ENCODE assay signal across 19 mouse cellular contexts in genomic region chr11:36250111-36250510, GRCm38 (mm10).
DNase-seq lines count a peak whose midpoint lies in the region; TF ChIP-seq lines count a peak whose summit lies in the region.
"Had no signal": no experiment of that assay in that cellular context is flagged by ENCODE, and none has a peak within 500 bp of the region (broad histone marks: within the 10 kb centered on the region; RNA-seq: fewer than 3 reads in every experiment).

No protein-coding gene starts in this region.

- peak; percentile 54 for DNase-seq in heart, adult 11 months
- DNase-seq in heart, adult 2 months = no peak
- DNase-seq in layer of hippocampus, adult 2 months (ENCODE audit: low spot score in 2 of 2) = no peak
- DNase-seq in layer of hippocampus, postnatal 10 days (ENCODE audit: low spot score in 2 of 2) = no peak
- peak; percentile 73 for DNase-seq in retina, embryonic 14.5 days (ENCODE audit: low spot score)
- peak; percentile 88 for DNase-seq in retina, postnatal 1 day
- DNase-seq in ovary, postnatal 10 days (ENCODE audit: low spot score) = no peak
- DNase-seq in B cell, adult 2 months = no peak
- DNase-seq: adrenal gland, adult 2 months; adrenal gland, adult 8-10 months; adrenal gland, postnatal 10 days; adrenal gland, postnatal 14 days; adrenal gland, postnatal 25 days; adrenal gland, postnatal 36 days; cerebellum, adult 11 months; cerebellum, adult 11-12 months; cerebellum, adult 18-20 months had no signal

- no peaks in the 10 kb centered on the region for H3K79me2 ChIP-seq in heart, adult 2 months (replicated peaks; ENCODE audit: control insufficient read depth, insufficient read depth, low read length)

- TF ChIP-seq EP300 in heart, adult 2 months (IDR thresholded peaks at IDR 0.05; ENCODE audit: insufficient read depth, low read depth, low read length) = no peak

- no peak overlapping the region for H3K9ac ChIP-seq in heart, adult 2 months (ENCODE audit: low read depth, low read length)

- no peak for TF ChIP-seq POLR2A in heart, adult 2 months (IDR thresholded peaks at IDR 0.05; ENCODE audit: insufficient read depth, low read depth, low read length)

- H3K27me3 ChIP-seq in heart, adult 2 months (ENCODE audit: control insufficient read depth, insufficient read depth, low read length) = no peaks in the 10 kb centered on the region
- H3K27me3 ChIP-seq: CH12.LX had no signal

- TF ChIP-seq CTCF in heart, adult 2 months (IDR thresholded peaks at IDR 0.05) = no peak
- TF ChIP-seq CTCF in layer of hippocampus, adult 2 months (conservative IDR thresholded peaks at IDR 0.05) = no peak

- H3K36me3 ChIP-seq in heart, adult 2 months (ENCODE audit: control insufficient read depth, insufficient read depth, low read length) = no peaks in the 10 kb centered on the region
- H3K36me3 ChIP-seq: G1E had no signal

- H3K4me3 ChIP-seq in heart, adult 2 months = no peak overlapping the region
- no peak overlapping the region for H3K4me3 ChIP-seq in layer of hippocampus, adult 2 months

- no peaks in the 10 kb centered on the region for H3K4me1 ChIP-seq in heart, adult 2 months (ENCODE audit: control insufficient read depth, insufficient read depth, low read length)

- H3K27ac ChIP-seq in heart, adult 2 months = no peak overlapping the region
- peak overlapping the region; percentile 70; the same call in 1 of the 2 replicates for H3K27ac ChIP-seq in layer of hippocampus, adult 2 months

- WGBS in heart, adult 2 months = 36% methylated on average over 7 of the region's 7 CpGs

- intact Hi-C loops in heart, adult 2 months (cut with DNase I) = no loop called here

Comparison
In these comparisons a context has a peak if more than half of its experiments do, and no peak if none do; other contexts are left out.
1. DNase-seq: peak in heart, adult 11 months (single experiment), retina, embryonic 14.5 days (single experiment) and retina, postnatal 1 day (single experiment); none in heart, adult 2 months (0 of 2), layer of hippocampus, adult 2 months (0 of 2), layer of hippocampus, postnatal 10 days (0 of 2), ovary, postnatal 10 days (single experiment) and B cell, adult 2 months (0 of 2).